Mouse (Mus musculus) forebrain, embryonic 11.5 days (tissue): ENCODE data around the gene Nek4. TPM values are rescaled to one million over a fixed set of nuclear protein-coding genes. Genes with fewer than 3 reads are reported as not detected.

Experiments used
- ATAC-seq: fragments of 200-750 bp; cut with Nextera tagmentation; replicated peaks from 2 replicates; pipeline ENCODE4 v1.8.0; 2017; ENCODE audit warnings: moderate TSS enrichment; ENCODE audit not compliant: low FRiP score
- DNase-seq: peaks from one replicate; pipeline ENCODE4 v3.0.0-alpha.2; 2017; ENCODE audit warnings: low spot score
- H3K27ac ChIP-seq: fragments of 300-500 bp; sonication (generic); 2 replicates; pipeline ENCODE4 v1.5.1; 2014; ENCODE audit warnings: low read depth, low read length
- H3K27me3 ChIP-seq: fragments of 300-500 bp; sonication (generic); 2 replicates; pipeline ENCODE4 v1.6.1; 2014; ENCODE audit warnings: mild to moderate bottlenecking, low read length, mixed read lengths; ENCODE audit not compliant: control insufficient read depth, insufficient read depth
- H3K36me3 ChIP-seq: fragments of 300-500 bp; sonication (generic); 2 replicates; pipeline ENCODE4 v1.6.1; 2014; ENCODE audit warnings: mild to moderate bottlenecking, low read length, moderate library complexity, mixed read lengths; ENCODE audit not compliant: control insufficient read depth, insufficient read depth
- H3K4me1 ChIP-seq: fragments of 300-500 bp; sonication (generic); replicated peaks from 2 replicates; pipeline ENCODE4 v1.6.1; 2014; ENCODE audit warnings: low read length, mixed read lengths; ENCODE audit not compliant: control insufficient read depth, insufficient read depth
- H3K4me2 ChIP-seq: fragments of 300-500 bp; sonication (generic); 2 replicates; pipeline ENCODE4 v1.6.1; 2014; ENCODE audit warnings: low read depth, mild to moderate bottlenecking, low read length, moderate library complexity, mixed read lengths; ENCODE audit not compliant: severe bottlenecking
- H3K4me3 ChIP-seq: fragments of 300-500 bp; sonication (generic); 2 replicates; pipeline ENCODE4 v1.5.1; 2014; ENCODE audit warnings: low read depth, low read length
- H3K9ac ChIP-seq: fragments of 300-500 bp; sonication (generic); 2 replicates; pipeline ENCODE4 v1.6.1; 2014; ENCODE audit warnings: low read length
- H3K9me3 ChIP-seq: fragments of 300-500 bp; sonication (generic); 2 replicates; pipeline ENCODE4 v1.6.1; 2016; ENCODE audit warnings: low read length, mixed read lengths; ENCODE audit not compliant: control insufficient read depth
- WGBS: fragments of 180-500 bp; shearing (Covaris S2); extraction: QIAGEN DNeasy Blood & Tissue Kit; methylation state at CpG from one replicate; pipeline ENCODE4 v1.1.7; 2014; 5-methylcytosine and 5-hydroxymethylcytosine counted together
- polyA plus RNA-seq: library from polyadenylated mRNA; unstranded; fragments of >200 nt; fragmentation: Nextera tagmentation; extraction: Ambion mirVana; gene quantifications from 2 replicates; pipeline ENCODE4 v1.2.1, GENCODE M21; 2014

The Nek4 gene
- polyA plus RNA-seq, 1 experiment from 2014 or later = 22.4 TPM

DNA sequence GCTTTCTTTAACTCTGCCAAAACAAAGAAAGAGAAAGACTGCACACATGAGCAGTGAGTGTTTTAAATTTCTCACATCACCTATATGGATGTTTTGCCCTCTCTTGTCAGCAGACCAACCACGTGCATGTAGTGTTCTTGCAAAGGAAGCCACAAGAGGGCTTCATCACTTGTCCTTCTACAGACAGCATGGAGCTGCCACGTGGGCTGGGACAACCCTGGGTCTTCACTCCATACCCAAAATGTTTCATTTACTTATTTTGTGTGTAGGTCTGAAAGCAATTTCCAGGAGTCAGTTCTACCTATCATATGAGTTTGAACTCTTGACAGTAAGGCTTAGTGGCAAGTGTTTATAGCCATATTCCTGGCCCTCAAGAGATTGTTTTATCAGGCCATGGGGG is 66.7 kb downstream of the Nek4 start:
- DNase-seq (no peak), ATAC-seq (no peak)
- no peaks in the 10 kb centered on the region for H3K27me3 ChIP-seq
- WGBS = 0% methylated on average over 2 of the region's 2 CpGs
- no peaks in the 10 kb centered on the region for H3K9me3 ChIP-seq
- H3K4me3 ChIP-seq = peak overlapping the region; percentile 67
- H3K36me3 ChIP-seq = peaks cover 17% of the 10 kb centered on the region
- peaks cover 3% of the 10 kb centered on the region; the same call in 1 of the 2 replicates for H3K4me1 ChIP-seq
- no peak overlapping the region for H3K27ac ChIP-seq
- peak overlapping the region; percentile 81 for H3K4me2 ChIP-seq
- peak overlapping the region; percentile 96 for H3K9ac ChIP-seq

DNA sequence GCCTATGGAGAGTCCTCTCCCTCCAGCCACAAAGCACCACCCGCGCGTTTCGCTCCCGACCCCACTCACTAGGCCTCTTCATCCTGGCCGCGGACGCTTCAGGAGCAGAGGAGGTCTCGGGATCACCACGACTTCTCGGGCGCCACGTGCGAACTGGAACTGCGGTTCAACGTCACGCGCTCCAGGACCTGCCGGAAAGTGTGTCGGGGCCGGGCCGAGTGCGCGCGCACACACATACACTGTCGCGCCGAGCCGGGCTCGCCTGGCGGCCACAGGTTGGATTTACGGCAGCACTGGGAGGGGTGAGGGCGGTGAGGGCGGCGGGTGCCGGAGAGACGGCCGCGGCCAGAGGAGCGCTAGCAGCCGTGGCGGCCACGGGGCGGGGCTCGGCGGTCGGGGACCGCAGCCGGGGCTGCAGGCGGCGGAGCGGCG is 67.7 kb downstream of the Nek4 start, which contains the start of the genes Pbrm1 and Gnl3:
Gene Pbrm1 (plus strand): TSS at position 279 of the 432 bp plus-strand sequence.
Gene Gnl3 (minus strand): TSS at position 293 of the 432 bp plus-strand sequence.
- under 1% methylated on average over 49 of the region's 53 CpGs for WGBS
- DNase-seq (peak; percentile 99), ATAC-seq (peak; percentile 91)
- Histone ChIP-seq H3K27me3 (no peaks in the 10 kb centered on the region), H3K4me2 (peak within 1 kb of the TSS; percentile 81), H3K9ac (peak within 1 kb of the TSS; percentile 96), H3K4me3 (peak within 1 kb of the TSS; percentile 67), H3K4me1 (peaks cover 3% of the 10 kb centered on the region; the same call in 1 of the 2 replicates), H3K36me3 (peaks cover 17% of the 10 kb centered on the region), H3K9me3 (no peaks in the 10 kb centered on the region), H3K27ac (peak within 1 kb of the TSS; percentile 97)

DNA sequence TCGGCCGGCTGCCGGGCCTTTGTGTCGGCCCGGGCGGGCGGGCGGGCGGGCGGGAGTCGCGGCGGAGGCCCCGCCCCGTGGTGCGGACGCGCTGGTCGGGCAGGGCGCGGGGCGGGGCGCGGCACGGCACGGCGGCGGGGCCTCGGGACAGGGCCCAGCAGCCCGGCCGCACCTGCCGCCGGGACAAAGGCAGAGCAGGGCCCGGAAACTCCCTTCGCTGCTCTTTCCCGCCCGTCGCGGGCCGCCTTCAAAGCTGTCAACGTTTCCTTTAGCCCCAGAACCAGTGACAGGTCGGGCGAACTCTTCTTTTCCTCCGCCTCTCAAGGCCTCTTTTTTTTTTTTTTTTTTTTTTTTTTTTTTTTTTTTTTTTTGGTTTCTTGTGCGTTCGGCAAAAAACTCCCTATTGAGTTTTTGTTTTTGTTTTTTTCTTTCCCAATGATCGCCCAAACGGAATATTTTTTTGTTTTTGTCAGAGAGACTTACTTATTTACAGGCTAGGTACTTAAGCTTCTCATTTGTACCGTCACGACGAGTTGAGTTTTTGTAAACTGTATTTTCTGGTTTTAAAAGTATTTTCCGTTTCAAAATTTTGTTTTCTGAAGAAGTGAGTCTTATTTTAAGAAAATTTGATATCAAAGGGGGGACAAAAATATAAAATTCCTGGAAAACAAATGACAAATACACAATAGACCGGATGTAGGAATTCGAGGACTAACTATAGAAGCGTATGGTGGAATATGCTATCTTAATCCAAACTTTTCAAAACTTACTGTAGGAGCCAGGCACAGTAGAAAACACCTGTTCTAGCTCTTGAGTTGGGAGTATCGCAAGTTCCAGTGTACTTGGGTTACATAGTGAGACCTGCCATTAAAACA is 68.4 kb downstream of the Nek4 start:
- 10% methylated on average over 29 of the region's 56 CpGs for WGBS
- Histone ChIP-seq H3K4me1 (peaks cover 3% of the 10 kb centered on the region; the same call in 1 of the 2 replicates), H3K4me3 (peak overlapping the region; percentile 67), H3K27ac (peak overlapping the region; percentile 97), H3K9ac (peak overlapping the region; percentile 96), H3K9me3 (no peaks in the 10 kb centered on the region), H3K27me3 (no peaks in the 10 kb centered on the region), H3K4me2 (peak overlapping the region; percentile 63), H3K36me3 (peaks cover 14% of the 10 kb centered on the region)
- ATAC-seq (peak; percentile 93), DNase-seq (peak; percentile 92)

- Histone ChIP-seq H3K9ac (no peak overlapping the region), H3K4me3 (no peak overlapping the region), H3K4me1 (peaks cover 3% of the 10 kb centered on the region; the same call in 1 of the 2 replicates), H3K36me3 (peaks cover 15% of the 10 kb centered on the region; the same call in 1 of the 2 replicates), H3K4me2 (no peak overlapping the region), H3K27me3 (no peaks in the 10 kb centered on the region), H3K9me3 (no peaks in the 10 kb centered on the region), H3K27ac (no peak overlapping the region)
- DNase-seq (no peak), ATAC-seq (no peak)
- WGBS = 68% methylated on average over 1 of the region's 1 CpGs
Measured at GRCm38 (mm10) chr14:31022579-31022978, 71.4 kb downstream of the Nek4 start.

DNA sequence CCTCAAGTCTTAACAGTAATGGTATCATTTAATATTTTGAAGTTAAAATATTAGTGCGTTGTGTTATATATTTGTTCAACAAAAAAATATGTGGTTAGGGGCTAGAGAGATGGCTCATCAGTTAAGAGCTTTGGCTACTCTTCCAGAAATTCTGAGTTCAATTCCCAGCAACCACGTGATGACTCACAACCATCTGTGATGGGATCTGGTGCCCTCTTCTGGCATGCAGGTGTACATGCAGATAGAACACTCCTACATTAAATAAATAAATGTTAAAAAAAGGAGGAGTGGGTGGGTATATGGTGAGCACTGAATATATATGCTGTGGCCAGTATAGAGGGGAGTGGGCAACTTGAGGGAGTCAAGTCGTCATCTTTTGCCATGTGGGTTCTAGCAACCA is 74.6 kb downstream of the Nek4 start:
- WGBS = 81% methylated on average over 3 of the region's 3 CpGs
- no peaks in the 10 kb centered on the region for H3K9me3 ChIP-seq
- no peak for DNase-seq
- no peak overlapping the region for H3K4me2 ChIP-seq
- no peak for ATAC-seq
- no peak overlapping the region for H3K27ac ChIP-seq
- no peak overlapping the region for H3K4me3 ChIP-seq
- H3K4me1 ChIP-seq = no peaks in the 10 kb centered on the region
- no peak overlapping the region for H3K9ac ChIP-seq
- no peaks in the 10 kb centered on the region for H3K27me3 ChIP-seq
- peaks cover 20% of the 10 kb centered on the region for H3K36me3 ChIP-seq

Other genes starting within 250 kb of the Nek4 start
- 27.1 and 29.2 TPM in 2 replicates for gene Sfmbt1, start 236.5 kb upstream of the Nek4 start, polyA plus RNA-seq
- gene Tmem110, start 125.8 kb upstream of the Nek4 start, polyA plus RNA-seq = 24.2 and 24.7 TPM in 2 replicates
- gene Mustn1, start 72.2 kb upstream of the Nek4 start, polyA plus RNA-seq = 0.51 TPM in 2 replicates
- not detected in 2 replicates for gene Itih4, start 64.9 kb upstream of the Nek4 start, polyA plus RNA-seq
- 0.05 and 0.16 TPM in 2 replicates for gene Itih3, start 27.6 kb upstream of the Nek4 start, polyA plus RNA-seq
- not detected in 2 replicates for gene Itih1, start 8.1 kb upstream of the Nek4 start, polyA plus RNA-seq
- gene Glt8d1, start 50.0 kb downstream of the Nek4 start, polyA plus RNA-seq = 61.3 and 63.5 TPM in 2 replicates
- gene Spcs1, start 50.3 kb downstream of the Nek4 start, polyA plus RNA-seq = 224 and 251 TPM in 2 replicates
- 135 and 136 TPM in 2 replicates for gene Pbrm1, start 67.8 kb downstream of the Nek4 start, polyA plus RNA-seq
- gene Gnl3, start 67.8 kb downstream of the Nek4 start, polyA plus RNA-seq = 110 and 120 TPM in 2 replicates
- 50.9 and 52.7 TPM in 2 replicates for gene Smim4, start 177.6 kb downstream of the Nek4 start, polyA plus RNA-seq
- 565 and 637 TPM in 2 replicates for gene Nt5dc2, start 179.7 kb downstream of the Nek4 start, polyA plus RNA-seq
- 21.8 and 27.1 TPM in 2 replicates for gene Stab1, start 217.3 kb downstream of the Nek4 start, polyA plus RNA-seq